Comparison of ENCODE assay signal across 10 mouse cellular contexts in genomic region chr8:8225175-8225830, GRCm38 (mm10).
DNase-seq lines count a peak whose midpoint lies in the region; ATAC-seq and TF ChIP-seq lines count a peak whose summit lies in the region.
"Had no signal": no experiment of that assay in that cellular context is flagged by ENCODE, and none has a peak within 500 bp of the region (broad histone marks: within the 10 kb centered on the region; RNA-seq: fewer than 3 reads in every experiment).

No protein-coding gene starts in this region.

- H3K4me1 ChIP-seq in lung, adult 2 months (ENCODE audit: control insufficient read depth, insufficient read depth, low read length), result no peaks in the 10 kb centered on the region

- DNase-seq in heart, postnatal 36 days, result peak; percentile 5 to 10
- no peak for DNase-seq in heart, postnatal 25 days (ENCODE audit: low spot score)
- peak; percentile 27 for DNase-seq in ES-CJ7 (ENCODE audit: low read depth, low spot score)
- DNase-seq in adrenal gland, postnatal 25 days, result peak; percentile 4
- peak; percentile 15 for DNase-seq in lung, adult 2 months
- DNase-seq in urinary bladder, postnatal 25 days (ENCODE audit: low spot score), result no peak
- DNase-seq: retina, postnatal 1 day had no signal

- ATAC-seq in megakaryocyte, adult 5-6 weeks (ENCODE audit: poor library complexity, severe bottlenecking), result no peak
- ATAC-seq: activated CD4-positive, CD25-positive, alpha-beta regulatory T cell, adult 4 months had no signal

- WGBS in lung, adult 2 months, result 31% methylated on average over 2 of the region's 2 CpGs

- no peak for TF ChIP-seq POLR2A in lung, adult 2 months (IDR thresholded peaks at IDR 0.05; ENCODE audit: borderline replicate concordance, extremely low read depth, low read depth, low read length)

- peak; percentile 82 for TF ChIP-seq CTCF in lung, adult 2 months (IDR thresholded peaks at IDR 0.05; ENCODE audit: insufficient read depth, low read length)

- intact Hi-C loops in heart, postnatal 36 days (cut with DNase I), result loop anchor here (2.0 to 10.0 kb wide), 2 partner anchors 435 to 769 kb away; partner anchors contain the start of gene Efnb2
- intact Hi-C loops in heart, postnatal 25 days (cut with DNase I), result loop anchor here (5.0 to 10.0 kb wide), 2 partner anchors 432 to 949 kb away; no protein-coding TSS in a partner anchor

- no peak overlapping the region for H3K4me3 ChIP-seq in lung, adult 2 months (replicated peaks; ENCODE audit: extremely low read depth, low read depth, low read length)
- H3K4me3 ChIP-seq: erythroblast, embryonic 14.5 days had no signal

Comparison
In these comparisons a context has a peak if more than half of its experiments do, and no peak if none do; other contexts are left out.
1. DNase-seq: peak in heart, postnatal 36 days (2 of 2), ES-CJ7 (single experiment), adrenal gland, postnatal 25 days (single experiment) and lung, adult 2 months (single experiment); none in heart, postnatal 25 days (single experiment) and urinary bladder, postnatal 25 days (single experiment).